Mouse (Mus musculus) heart, postnatal 14 days (tissue): ENCODE results near the gene Phtf2. TPM values are rescaled to one million over a fixed set of nuclear protein-coding genes. Genes with fewer than 3 reads are reported as not detected.
"Not testable (repeated sequence)": the region's sequence is repeated elsewhere in the genome, so short reads cannot be mapped to it uniquely, and the experiment has no call there.

Experiments used
- DNase-seq, 2 experiments: peaks; one replicate each; pipeline ENCODE4 v3.0.0; 2021 to 2022
- intact Hi-C: fragments of 180-260 bp; cut with DNase I; formaldehyde crosslinking; loops from one replicate; pipeline ENCODE4 v1.15.1; 2025
- total RNA-seq, 2 experiments: library from RNA; stranded (reverse); gene quantifications; 2 replicates each; pipeline ENCODE4 v1.2.3; 2021

The Phtf2 gene
- total RNA-seq, 2 experiments from 2014 or later, result 70.3 to 82.1 TPM

DNA sequence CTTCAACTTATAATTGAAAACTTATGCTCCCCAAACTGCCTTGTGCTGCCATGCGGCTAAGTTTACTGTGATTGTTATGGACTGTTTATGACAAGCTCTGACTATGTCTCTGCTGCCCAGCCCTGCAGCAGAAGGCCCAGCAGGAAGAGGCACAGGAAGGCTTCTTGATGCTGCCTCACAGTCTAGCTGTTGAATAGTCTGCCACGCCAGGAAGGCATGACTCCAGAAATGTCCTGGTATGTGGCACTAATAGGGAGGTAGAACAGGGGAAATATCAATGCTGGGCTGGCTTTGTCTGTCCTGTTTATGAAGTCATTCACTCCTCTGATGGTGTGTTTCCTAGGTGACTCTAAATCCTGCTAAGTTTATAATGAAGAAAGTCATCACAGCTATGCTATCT, 102.7 kb downstream of the Phtf2 start:
- intact Hi-C loops, result no loop called here
- no peak for DNase-seq

DNA sequence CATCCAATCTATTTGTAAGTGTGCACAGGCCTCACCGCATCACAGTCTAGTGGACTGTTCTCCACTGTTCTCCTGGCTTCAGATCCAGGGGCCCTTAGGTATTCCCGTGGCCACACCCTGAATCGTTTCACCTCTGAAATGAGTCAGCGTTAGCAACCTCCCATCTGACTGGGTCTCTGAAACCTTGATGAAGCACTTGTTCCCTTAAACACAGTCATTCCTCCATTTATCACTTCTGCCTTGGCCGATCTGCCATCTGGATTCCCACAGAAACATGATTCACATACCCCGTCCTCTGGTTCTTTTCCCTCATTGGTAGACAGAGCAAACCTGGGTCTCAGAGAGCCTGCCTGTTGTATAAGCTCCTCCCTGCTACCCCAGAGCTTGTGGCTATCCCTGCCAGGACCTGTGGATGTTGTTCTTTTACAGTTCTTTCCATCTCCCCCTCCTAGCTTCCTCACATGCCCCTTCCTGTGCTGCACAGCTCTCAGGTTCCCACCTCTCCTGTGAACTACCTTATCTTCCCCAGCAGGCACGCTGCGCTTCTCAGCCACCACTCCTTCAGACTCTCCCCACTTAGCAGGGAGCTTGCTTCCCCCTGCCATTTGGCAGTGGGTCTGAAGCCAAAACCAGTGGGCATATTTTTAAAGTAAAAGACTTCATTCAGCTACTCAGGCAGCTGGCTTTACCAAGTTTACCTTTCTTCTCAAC, 103.5 kb downstream of the Phtf2 start:
- DNase-seq, result no peak
- intact Hi-C loops, result no loop called here

DNA sequence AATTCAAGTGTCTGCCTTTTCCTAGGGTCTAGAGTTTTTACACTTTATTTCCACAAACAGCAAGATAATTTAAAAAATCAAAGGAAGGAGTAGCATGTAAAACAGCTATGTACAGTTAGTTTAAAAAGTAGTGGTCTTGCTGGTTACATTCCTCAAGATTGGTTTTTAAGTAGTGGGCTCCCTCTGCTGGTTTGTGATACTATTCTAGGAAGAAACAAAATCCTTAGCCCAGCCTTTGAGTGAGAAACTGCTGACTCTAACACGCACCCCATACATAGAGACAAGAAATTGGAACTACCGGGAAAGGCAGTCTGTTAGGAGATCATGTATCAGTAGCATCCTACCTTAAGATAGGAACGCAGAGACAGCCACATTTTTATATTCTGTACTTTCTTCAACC, 108.6 kb downstream of the Phtf2 start:
- peak; percentile 8 to 44 for DNase-seq
- intact Hi-C loops, result no loop called here

DNA sequence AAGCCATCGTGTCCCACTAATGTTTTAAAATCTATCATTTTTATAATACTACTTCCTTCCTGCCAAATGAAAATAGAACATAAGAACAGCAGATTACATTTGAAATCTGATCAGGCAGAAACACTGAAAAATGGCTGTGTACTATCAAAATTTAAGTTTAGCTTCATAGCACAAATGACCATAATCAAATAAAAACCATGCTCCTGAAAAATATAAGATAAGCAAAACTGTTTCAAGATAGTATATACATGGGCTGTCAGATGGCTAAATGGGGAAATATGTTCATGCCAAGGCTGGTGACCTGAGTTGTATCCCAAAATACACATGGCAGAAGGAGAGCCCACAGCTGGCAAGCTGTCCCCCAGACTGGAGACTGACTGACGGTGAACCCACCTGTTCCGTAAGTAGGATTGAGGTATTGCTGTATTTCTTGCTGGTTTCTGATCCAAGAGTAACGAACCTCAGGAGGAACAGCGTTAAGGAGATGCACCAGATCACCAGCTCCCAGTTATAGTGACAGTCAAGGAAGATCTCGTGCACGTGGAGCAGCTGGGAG, 116.5 kb downstream of the Phtf2 start:
- intact Hi-C loops, result loop anchor here (5.0 kb wide), 3 partner anchors 63 to 1243 kb away; partner anchors contain the start of genes Phtf2 and Tmem60
- no peak for DNase-seq

DNA sequence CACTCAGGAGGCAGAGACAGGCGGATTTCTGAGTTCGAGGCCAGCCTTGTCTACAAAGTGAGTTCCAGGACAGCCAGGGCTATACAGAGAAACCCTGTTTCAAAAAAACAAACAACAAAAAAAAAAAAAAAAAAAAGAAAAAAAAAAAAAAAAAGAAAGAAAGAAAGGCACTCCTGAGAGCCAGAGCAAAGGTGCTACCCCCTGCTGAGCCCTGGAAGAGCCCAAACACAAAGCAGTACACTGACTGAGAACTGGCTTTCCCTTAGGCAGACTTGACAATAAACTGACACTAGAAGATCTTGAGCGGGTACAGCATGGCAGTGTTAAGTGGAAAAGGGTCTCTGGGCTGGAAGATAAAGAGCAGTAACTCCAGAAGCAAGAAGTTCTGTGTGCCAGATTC, 119.5 kb downstream of the Phtf2 start:
- DNase-seq, intact Hi-C loops: not testable (repeated sequence)

DNA sequence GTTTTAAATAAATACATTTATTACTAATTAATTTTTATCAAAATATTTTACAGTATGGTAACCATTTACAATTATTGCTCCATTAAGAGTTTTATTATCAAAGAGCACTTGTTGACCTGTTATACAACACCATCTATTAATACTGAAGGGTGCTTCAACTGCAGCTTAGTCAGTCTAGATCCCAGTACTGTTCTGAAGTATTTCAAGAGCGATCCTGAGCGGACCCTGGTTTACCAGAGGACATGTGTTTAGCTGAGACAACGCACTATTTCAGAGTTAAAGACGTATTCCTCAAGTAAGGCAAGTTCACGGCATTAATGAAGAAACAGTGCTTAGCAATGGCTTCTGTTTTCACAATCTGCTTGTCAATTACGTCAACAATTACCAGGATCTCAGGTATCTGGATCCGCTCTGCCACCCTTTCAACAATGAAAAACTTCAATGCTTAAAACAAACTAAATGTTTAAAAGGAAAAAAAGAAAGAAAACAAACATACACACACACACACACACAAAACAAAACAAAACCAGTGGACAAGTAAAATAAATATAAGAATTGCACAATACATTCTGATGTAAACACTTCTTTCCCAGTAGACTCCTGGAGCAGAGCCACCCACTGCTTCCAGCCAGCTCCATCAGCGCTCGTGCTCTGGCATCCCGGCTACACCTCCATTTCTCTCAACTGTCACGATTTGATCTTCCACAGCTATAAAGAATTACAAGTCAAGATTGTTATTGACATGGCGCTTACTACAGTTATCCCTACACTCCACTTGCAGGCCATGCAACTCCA, 121.4 kb downstream of the Phtf2 start:
- intact Hi-C loops, result no loop called here
- no peak for DNase-seq

DNA sequence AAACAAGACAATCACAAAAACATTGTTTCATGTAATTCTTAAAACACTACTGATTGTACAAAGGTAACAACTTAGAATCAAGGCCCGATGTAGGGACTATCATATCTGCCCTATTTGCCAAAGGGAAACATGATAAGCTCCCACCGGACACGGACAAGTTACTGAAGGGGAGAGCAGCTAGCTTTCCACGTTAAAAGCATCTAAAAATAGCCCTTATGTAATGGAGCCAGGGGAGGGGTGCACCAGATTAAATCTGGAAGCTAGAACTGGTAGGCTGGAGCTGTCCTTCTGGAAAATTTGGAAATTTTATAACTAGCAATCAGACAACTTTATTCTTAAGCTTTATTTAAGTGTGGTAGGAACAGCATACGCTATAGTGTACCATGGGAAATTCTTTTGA, 122.2 kb downstream of the Phtf2 start:
- intact Hi-C loops, result no loop called here
- no peak for DNase-seq

DNA sequence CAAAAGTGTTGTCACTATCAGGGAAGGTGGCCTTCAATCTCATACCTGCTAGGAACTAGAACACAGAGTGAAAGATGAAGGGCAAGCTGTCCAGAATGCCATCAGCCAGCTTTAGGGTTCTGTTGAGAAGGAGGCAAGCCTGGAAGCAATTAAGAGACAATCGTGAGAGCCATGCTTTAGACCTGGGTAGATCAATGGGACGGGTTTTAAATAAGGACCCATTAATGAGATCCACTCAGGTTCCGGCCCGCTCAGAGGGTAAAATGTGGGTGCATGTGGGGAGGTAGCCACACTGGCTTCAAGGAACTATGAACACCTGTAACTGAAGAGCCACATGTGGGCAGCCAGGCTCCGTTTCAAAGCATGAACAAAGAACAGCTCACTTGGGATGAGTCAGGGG, 128.0 kb downstream of the Phtf2 start:
- no peak for DNase-seq
- intact Hi-C loops, result no loop called here

DNA sequence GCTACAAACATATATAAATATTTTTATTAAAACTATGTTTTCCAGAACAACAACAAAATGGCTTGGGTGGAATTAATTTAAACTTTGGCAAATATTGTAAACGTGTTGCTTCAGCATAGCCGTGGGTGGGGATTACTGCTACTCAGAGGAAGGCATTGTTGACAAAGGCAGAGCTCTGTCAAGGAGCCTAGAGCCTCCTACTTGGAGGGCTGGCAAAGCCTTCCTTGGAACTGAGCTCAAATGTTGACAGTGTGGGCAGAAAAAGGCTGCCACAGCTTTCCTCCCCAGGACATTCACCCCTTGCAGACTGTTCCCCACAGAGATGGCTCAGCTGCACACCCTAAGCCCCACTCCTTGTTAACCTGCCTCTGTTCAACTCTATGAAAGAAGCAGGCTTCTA, 128.8 kb downstream of the Phtf2 start:
- intact Hi-C loops, result no loop called here
- DNase-seq, result no peak

DNA sequence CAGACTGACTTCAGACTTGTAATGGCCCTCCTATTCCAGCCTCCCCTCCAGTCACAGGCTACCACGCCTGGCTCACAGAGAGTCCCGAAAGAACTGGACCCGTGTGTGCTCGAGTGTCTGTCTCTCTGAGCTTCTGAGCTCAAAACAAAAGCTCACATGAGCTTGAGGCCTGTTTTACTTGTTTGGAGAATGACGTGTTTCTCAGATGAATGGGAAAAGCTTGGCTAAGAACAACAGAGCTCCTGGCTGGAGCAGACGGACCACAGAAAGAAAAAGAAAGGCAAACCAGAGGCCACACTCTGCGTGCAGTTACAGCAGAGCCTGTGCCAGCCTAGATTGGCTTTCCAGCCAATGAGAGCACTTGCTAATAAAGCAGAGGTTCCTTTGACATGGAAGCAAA, 130.2 kb downstream of the Phtf2 start:
- no peak for DNase-seq
- intact Hi-C loops, result no loop called here

DNA sequence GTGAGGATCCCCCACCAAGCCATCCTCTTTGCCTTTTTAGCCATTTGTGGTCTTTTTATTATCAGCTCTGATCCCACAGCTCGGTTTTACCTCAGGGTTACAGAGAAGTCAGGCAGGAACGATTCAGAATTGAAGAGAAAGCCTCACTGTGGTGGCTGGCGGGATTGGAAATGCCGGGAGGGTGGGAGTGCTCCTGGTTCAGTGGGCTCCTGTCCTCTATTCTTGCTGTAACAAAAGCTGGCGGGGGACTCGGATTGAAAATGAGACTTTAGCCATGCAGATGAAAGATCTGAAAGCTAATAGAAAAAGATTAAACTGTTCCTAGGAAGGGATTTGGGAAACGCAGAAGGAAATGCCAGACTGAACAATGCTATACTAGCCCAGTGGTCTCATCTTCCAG, 130.9 kb downstream of the Phtf2 start:
- intact Hi-C loops, result no loop called here
- no peak for DNase-seq

DNA sequence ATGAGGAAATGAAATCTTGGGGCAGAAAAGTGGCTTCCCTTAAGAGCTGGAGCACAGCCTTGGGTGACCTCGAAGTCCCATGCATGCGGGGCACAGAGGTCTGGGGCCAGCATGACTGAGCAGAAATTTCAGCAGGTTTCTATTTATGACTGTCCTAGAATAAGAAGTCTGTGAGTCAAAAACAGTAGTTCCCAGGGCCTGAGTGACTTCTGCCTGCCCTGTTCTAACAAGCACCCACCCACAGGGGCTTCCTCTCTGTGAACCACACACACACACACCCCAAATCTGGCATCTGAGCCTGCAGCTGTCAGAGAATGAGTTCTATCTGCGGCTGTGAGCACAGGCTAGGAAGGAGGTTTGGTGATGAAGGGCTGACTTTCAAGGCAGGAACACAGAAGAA, 132.4 kb downstream of the Phtf2 start:
- intact Hi-C loops, result no loop called here
- DNase-seq, result no peak

DNA sequence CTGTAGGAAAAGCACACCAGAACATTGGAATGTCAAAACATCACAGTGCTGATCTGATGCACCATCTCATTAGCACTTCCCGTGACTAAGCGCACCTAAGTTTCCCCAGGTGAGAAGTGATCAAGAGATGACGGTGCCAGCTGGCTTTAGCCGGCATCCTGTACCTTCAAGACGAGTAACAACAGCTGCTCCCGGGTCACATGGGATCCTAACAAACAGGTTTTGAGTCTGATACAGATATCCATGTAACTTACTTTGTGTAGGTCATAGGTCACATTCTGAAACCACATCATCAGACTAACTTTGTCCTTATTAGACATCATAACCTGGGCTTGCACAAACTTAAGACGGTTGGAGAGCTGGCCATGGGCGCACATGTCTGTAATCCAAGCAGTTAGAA, 133.1 kb downstream of the Phtf2 start:
- DNase-seq, result no peak
- intact Hi-C loops, result no loop called here

DNA sequence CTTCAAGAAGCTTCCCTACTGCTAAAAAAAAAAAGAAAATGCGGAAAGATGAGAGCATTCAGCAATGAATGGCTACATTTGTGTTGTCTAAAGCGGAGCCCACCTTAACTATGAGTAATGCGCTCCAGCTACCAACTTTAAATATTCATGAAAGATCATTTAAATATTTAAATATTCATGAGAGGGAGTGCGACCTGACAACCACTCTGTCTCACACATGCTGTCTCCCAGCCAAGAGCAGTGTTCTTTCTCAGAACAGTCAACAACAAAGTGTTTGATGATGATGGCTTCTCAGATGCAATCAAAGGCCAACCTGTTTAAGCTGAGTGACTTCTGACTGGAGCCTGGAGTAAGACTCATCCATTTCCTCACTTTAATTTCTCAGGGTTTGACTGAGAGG, 133.8 kb downstream of the Phtf2 start:
- no peak for DNase-seq
- intact Hi-C loops, result no loop called here

DNA sequence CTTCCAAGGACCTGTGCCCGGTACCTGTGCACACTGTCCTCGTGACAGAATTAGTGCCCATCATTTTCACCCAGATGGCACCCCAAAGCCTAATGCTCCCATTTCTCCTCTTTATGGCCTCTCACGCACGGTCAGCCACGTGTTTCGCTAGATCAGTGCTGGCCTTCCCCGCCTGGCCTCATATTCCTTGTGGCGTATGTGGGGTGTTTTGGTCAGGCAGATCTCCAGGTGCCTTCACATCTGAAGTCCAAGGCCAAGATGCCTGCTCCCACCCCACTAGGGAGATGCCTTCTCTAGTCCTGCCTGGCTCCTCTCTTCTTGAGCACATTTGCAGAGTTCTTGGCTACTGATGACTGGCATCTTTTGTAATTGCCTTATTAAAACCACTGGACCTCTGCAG, 140.0 kb downstream of the Phtf2 start:
- intact Hi-C loops, result no loop called here
- no peak for DNase-seq

DNA sequence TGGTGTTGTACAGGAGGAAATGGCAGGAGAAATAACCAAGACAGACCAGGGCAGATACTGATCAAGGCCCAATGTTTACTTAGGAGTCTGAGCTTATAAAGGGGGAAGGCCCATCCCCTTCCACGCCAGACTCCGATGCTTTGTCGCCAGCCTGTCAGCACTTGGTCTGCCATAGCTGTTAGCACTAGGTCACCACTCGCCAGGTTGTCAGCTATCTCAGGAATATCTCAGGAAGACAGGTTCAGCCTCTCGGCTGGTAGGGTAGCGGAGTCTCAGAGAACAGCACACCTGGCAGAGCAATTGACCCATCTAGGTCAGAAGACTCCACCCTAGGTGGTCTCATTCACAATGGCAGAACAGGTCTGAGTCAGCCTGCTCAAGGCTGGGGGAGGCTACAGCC, 140.7 kb downstream of the Phtf2 start:
- no peak for DNase-seq

DNA sequence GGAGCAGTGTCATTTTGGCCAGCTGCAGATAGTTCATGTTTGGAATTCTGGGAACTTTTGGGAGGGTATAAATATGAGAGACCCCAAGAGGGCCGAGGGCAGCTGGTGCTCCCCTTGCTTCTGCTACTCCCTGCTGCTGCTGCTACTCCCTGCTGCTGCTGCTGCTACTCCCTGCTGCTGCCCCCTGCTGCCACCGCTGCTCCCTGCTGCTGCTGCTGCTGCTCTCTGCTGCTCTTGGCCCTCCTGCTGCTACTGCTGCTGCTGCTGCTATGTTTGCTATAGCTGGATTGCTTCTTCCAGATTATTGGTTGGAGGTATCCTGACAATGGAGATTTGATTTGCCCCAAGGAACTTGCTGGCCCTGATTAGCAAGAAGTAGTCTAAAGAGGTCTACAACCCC, 143.1 kb downstream of the Phtf2 start:
- intact Hi-C loops, result no loop called here
- DNase-seq, result no peak

More for the DNA sequence above, 140.7 kb downstream of the Phtf2 start:
- intact Hi-C loops, result no loop called here

DNA sequence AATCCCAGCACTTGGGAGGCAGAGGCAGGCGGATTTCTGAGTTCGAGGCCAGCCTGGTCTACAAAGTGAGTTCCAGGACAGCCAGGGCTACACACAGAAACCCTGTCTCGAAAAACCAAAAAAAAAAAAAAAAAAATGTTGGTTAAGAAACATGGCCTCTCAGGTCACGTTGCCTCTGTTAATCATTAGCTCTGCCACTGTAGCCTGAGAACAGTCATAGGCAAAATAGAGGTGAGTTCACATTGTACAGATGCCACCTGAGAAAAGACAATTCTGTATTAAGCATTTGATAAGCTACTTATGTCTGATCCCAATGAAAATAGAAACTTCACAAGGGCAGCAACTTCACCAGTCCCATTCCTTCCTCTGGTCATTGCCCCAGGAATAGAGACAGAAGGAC, 158.7 kb downstream of the Phtf2 start:
- intact Hi-C loops, result not testable (repeated sequence)

DNA sequence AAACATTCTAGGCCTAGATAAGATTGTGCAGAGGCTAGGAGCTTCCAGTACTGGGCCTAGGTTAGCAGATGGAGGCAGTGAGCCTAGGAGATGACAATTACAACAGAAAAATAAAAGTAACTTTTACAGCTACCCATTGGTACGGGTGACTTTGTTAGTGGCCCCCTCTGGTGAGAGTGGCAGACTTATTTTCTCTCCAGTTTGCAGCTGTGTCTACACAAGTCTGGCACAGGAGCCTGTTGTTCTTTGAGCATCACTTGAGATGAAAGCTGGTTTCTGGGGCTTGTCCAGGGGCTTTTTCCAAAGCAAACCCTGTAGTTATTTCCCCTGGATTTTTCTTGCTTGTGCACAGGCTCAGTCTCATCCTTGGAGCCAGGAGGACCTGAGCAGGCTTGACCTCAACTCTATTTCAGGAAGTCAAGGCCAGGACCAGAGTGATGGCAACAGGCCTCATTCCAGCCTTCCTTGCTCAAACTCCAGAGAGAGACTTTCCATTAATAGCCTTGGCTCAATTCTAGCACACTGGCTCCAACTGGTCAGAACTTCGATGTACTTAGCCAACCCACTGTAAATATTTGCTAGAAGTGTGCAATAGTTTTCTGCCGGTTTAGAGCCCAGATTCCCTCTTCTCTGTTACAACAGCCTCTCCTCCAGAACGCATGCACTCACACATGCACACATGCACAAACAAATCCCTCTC, 161.6 kb downstream of the Phtf2 start:
- DNase-seq, result peak; percentile 30 to 49
- intact Hi-C loops, result no loop called here

More for the DNA sequence above, 158.7 kb downstream of the Phtf2 start:
- not testable (repeated sequence) for DNase-seq

DNA sequence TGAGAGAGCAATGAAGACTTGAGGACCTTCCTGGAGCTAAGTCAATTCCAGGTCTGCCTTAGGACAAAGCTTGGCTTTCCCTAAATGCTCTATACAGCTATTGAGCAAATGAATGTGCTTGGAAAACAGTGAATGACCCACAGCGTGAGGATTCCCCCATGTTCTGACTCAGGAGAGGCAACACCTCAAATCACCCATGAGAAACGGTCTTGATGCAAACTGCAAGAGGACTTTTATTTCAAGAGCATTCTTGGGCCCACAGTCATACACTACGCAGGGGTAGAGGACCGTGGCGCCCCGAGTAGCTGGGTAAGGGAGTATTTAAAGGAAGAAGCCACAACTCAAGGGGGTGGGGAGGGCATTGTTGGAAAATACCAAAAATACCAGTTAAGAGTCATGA, 165.9 kb downstream of the Phtf2 start:
- not testable (repeated sequence) for DNase-seq

DNA sequence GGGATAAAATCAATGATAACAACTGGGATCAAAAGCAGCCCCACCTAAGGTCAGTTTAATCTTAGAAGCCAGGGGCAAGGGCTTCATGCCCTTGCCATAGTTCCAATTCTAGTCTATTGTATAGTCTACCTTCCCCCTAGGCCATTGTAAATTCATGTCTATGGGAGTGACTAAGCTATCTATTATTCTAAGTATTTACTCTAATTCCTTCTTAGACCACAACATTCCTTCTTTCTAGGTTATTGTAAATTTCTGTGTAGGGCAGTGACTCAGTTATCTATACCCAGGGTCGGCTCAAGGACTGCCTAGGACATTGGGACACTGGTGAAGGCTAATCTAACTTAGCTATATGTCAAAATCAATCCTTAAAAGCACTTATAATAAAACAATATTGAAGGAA, 167.3 kb downstream of the Phtf2 start:
- DNase-seq, intact Hi-C loops: not testable (repeated sequence)

More for the DNA sequence above, 165.9 kb downstream of the Phtf2 start:
- intact Hi-C loops, result not testable (repeated sequence)
